Mouse (Mus musculus): ENCODE measurements around the gene Ssh1.

Gene Ssh1

GRCm38 (mm10) chr5:113972589-113973515 lies 20.8 kb downstream of the Ssh1 start:
- in situ Hi-C loops (cut with MboI; ENCODE audit: unreplicated experiment in 2 of 2), result no loop called here

- in situ Hi-C loops (cut with MboI; ENCODE audit: unreplicated experiment in 2 of 2), result no loop called here
Observed at GRCm38 (mm10) chr5:113971434-113971960, 22.2 kb downstream of the Ssh1 start.

GRCm38 (mm10) chr5:113968371-113968770 lies 25.3 kb downstream of the Ssh1 start:
- in situ Hi-C loops (cut with MboI; ENCODE audit: unreplicated experiment in 2 of 2), result no loop called here

GRCm38 (mm10) chr5:113966452-113967150 lies 27.1 kb downstream of the Ssh1 start:
- in situ Hi-C loops (cut with MboI; ENCODE audit: unreplicated experiment in 2 of 2), result no loop called here

GRCm38 (mm10) chr5:113965659-113966185 lies 28.0 kb downstream of the Ssh1 start:
- in situ Hi-C loops (cut with MboI; ENCODE audit: unreplicated experiment in 2 of 2), result no loop called here

GRCm38 (mm10) chr5:113964972-113965371 lies 28.7 kb downstream of the Ssh1 start:
- in situ Hi-C loops (cut with MboI; ENCODE audit: unreplicated experiment in 2 of 2), result no loop called here

- in situ Hi-C loops (cut with MboI; ENCODE audit: unreplicated experiment in 2 of 2), result no loop called here
Observed at GRCm38 (mm10) chr5:113961776-113962175, 31.9 kb downstream of the Ssh1 start.

GRCm38 (mm10) chr5:113960416-113960815 lies 33.3 kb downstream of the Ssh1 start:
- in situ Hi-C loops (cut with MboI; ENCODE audit: unreplicated experiment in 2 of 2), result no loop called here

GRCm38 (mm10) chr5:113959039-113959438 lies 34.7 kb downstream of the Ssh1 start:
- in situ Hi-C loops (cut with MboI; ENCODE audit: unreplicated experiment in 2 of 2), result loop anchor here (5.0 to 10.0 kb wide), 5 partner anchors 83 to 484 kb away; partner anchors contain the start of genes Iscu (in 1 of the 2) and Sart3 (in 1 of the 2)

GRCm38 (mm10) chr5:113956510-113956909 lies 37.2 kb downstream of the Ssh1 start:
- in situ Hi-C loops (cut with MboI; ENCODE audit: unreplicated experiment in 2 of 2), result loop anchor here (5.0 to 10.0 kb wide), 5 partner anchors 86 to 482 kb away; partner anchors contain the start of genes Iscu (in 1 of the 2) and Sart3 (in 1 of the 2)

- in situ Hi-C loops (cut with MboI; ENCODE audit: unreplicated experiment in 2 of 2), result loop anchor here (5.0 to 10.0 kb wide), 5 partner anchors 87 to 481 kb away; partner anchors contain the start of genes Iscu (in 1 of the 2) and Sart3 (in 1 of the 2)
Observed at GRCm38 (mm10) chr5:113955691-113956090, 38.0 kb downstream of the Ssh1 start.

- in situ Hi-C loops (cut with MboI; ENCODE audit: unreplicated experiment in 2 of 2), result loop anchor here (5.0 to 10.0 kb wide), 5 partner anchors 87 to 480 kb away; partner anchors contain the start of genes Iscu (in 1 of the 2) and Sart3 (in 1 of the 2)
Observed at GRCm38 (mm10) chr5:113955281-113955680, 38.4 kb downstream of the Ssh1 start.

- in situ Hi-C loops (cut with MboI; ENCODE audit: unreplicated experiment in 2 of 2), result loop anchor here (5.0 to 10.0 kb wide), 7 partner anchors 97 to 592 kb away; partner anchors contain the start of genes Iscu (in 1 of the 2) and Sart3 (in 1 of the 2)
Observed at GRCm38 (mm10) chr5:113954421-113954820, 39.3 kb downstream of the Ssh1 start.

- in situ Hi-C loops (cut with MboI; ENCODE audit: unreplicated experiment in 2 of 2), result loop anchor here (5.0 to 10.0 kb wide), 7 partner anchors 95 to 590 kb away; partner anchors contain the start of genes Iscu (in 1 of the 2) and Sart3 (in 1 of the 2)
Observed at GRCm38 (mm10) chr5:113952519-113952918, 41.2 kb downstream of the Ssh1 start.

- in situ Hi-C loops (cut with MboI; ENCODE audit: unreplicated experiment in 2 of 2), result loop anchor here (5.0 to 10.0 kb wide), 7 partner anchors 94 to 589 kb away; partner anchors contain the start of genes Iscu (in 1 of the 2) and Sart3 (in 1 of the 2)
Observed at GRCm38 (mm10) chr5:113951693-113952071, 42.0 kb downstream of the Ssh1 start.

- in situ Hi-C loops (cut with MboI; ENCODE audit: unreplicated experiment in 2 of 2), result loop anchor here (5.0 to 10.0 kb wide), 7 partner anchors 94 to 589 kb away; partner anchors contain the start of genes Iscu (in 1 of the 2) and Sart3 (in 1 of the 2)
Observed at GRCm38 (mm10) chr5:113950786-113951692, 42.7 kb downstream of the Ssh1 start.

GRCm38 (mm10) chr5:113950133-113950532 lies 43.6 kb downstream of the Ssh1 start:
- in situ Hi-C loops (cut with MboI; ENCODE audit: unreplicated experiment in 2 of 2), result loop anchor here (5.0 to 10.0 kb wide), 7 partner anchors 93 to 588 kb away; partner anchors contain the start of genes Iscu (in 1 of the 2) and Sart3 (in 1 of the 2)

- in situ Hi-C loops (cut with MboI; ENCODE audit: unreplicated experiment in 2 of 2), result loop anchor here (10.0 to 25.0 kb wide), 2 partner anchors 472 to 760 kb away; no protein-coding TSS in a partner anchor
Observed at GRCm38 (mm10) chr5:113947280-113947679, 46.4 kb downstream of the Ssh1 start.

- in situ Hi-C loops (cut with MboI; ENCODE audit: unreplicated experiment in 2 of 2), result loop anchor here (10.0 to 25.0 kb wide), 2 partner anchors 470 to 758 kb away; no protein-coding TSS in a partner anchor
Observed at GRCm38 (mm10) chr5:113945126-113945525, 48.6 kb downstream of the Ssh1 start.

Data from v-Abl transformed pro-B cells (cell line).